15 mouse cellular contexts compared by ENCODE assay signal in the genomic region with DNA sequence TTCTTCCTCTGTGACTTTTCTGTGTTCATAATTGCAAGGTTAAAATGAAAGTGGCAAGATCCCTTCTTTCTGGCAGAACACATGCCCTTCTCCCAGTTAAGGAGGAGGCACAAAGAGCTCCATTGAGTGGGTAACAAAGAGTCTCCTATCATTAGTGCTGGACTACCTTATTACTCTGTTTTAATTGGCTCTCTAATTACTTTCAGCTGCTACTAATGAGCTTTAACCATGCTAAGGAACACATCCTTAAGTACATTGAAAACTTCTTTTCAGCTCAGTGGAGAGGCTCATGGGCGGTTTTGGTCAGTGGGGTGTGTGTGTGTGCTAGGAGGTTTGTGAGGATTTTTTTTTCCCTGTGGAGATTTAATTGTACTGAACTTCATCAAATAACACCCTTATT.
DNase-seq lines count a peak whose midpoint lies in the region; ATAC-seq and TF ChIP-seq lines count a peak whose summit lies in the region.
"Had no signal": no experiment of that assay in that cellular context is flagged by ENCODE, and none has a peak within 500 bp of the region (broad histone marks: within the 10 kb centered on the region; RNA-seq: fewer than 3 reads in every experiment).

No protein-coding gene starts in this region.

- H3K4me2 ChIP-seq in hindbrain, embryonic 15.5 days: no peak overlapping the region
- H3K4me2 ChIP-seq in forebrain, embryonic 13.5 days: no peak overlapping the region
- no peak overlapping the region for H3K4me2 ChIP-seq in limb, embryonic 13.5 days (replicated peaks)
- H3K4me2 ChIP-seq: heart, embryonic 12.5 days; kidney, embryonic 15.5 days had no signal

- no peak overlapping the region for H3K9ac ChIP-seq in hindbrain, embryonic 15.5 days
- no peak overlapping the region for H3K9ac ChIP-seq in forebrain, embryonic 13.5 days
- H3K9ac ChIP-seq in limb, embryonic 13.5 days: no peak overlapping the region
- H3K9ac ChIP-seq: heart, embryonic 12.5 days; kidney, embryonic 15.5 days; liver, embryonic 14.5 days had no signal

- no peak overlapping the region for H3K4me3 ChIP-seq in hindbrain, embryonic 15.5 days
- H3K4me3 ChIP-seq in hindbrain, embryonic 10.5 days: no peak overlapping the region
- no peak overlapping the region for H3K4me3 ChIP-seq in forebrain, embryonic 13.5 days
- H3K4me3 ChIP-seq in limb, embryonic 13.5 days: no peak overlapping the region
- H3K4me3 ChIP-seq: heart, embryonic 12.5 days; kidney, embryonic 15.5 days; midbrain, embryonic 10.5 days had no signal

- H3K27me3 ChIP-seq in hindbrain, embryonic 15.5 days: no peaks in the 10 kb centered on the region
- peaks cover 4% of the 10 kb centered on the region; the same call in 1 of the 2 replicates for H3K27me3 ChIP-seq in hindbrain, embryonic 10.5 days (ENCODE audit: insufficient read depth, poor library complexity, severe bottlenecking)
- peaks cover 35% of the 10 kb centered on the region for H3K27me3 ChIP-seq in forebrain, embryonic 13.5 days
- H3K27me3 ChIP-seq in limb, embryonic 13.5 days: no peaks in the 10 kb centered on the region
- H3K27me3 ChIP-seq: kidney, embryonic 15.5 days had no signal

- no peak for DNase-seq in hindbrain, embryonic 10.5 days (ENCODE audit: low spot score)
- DNase-seq in brain, embryonic 14.5 days (ENCODE audit: low read depth): peak; percentile 95
- DNase-seq in right cerebral cortex, adult 2 months (ENCODE audit: low spot score in 2 of 2): no peak
- DNase-seq in right cerebral cortex, postnatal 10 days (ENCODE audit: low spot score in 2 of 2): no peak
- DNase-seq: adrenal gland, postnatal 36 days; cerebellum, adult 11-12 months; gastrocnemius, postnatal 25 days; lung, postnatal 14 days had no signal

- TF ChIP-seq POLR2A in brain, embryonic 14.5 days (IDR thresholded peaks at IDR 0.05; ENCODE audit: borderline replicate concordance, extremely low read depth, insufficient read depth, insufficient read length, poor library complexity, severe bottlenecking): no peak

- H3K36me3 ChIP-seq in hindbrain, embryonic 15.5 days: no peaks in the 10 kb centered on the region
- no peaks in the 10 kb centered on the region for H3K36me3 ChIP-seq in hindbrain, embryonic 10.5 days
- no peaks in the 10 kb centered on the region for H3K36me3 ChIP-seq in forebrain, embryonic 13.5 days (ENCODE audit: poor library complexity, severe bottlenecking)
- no peaks in the 10 kb centered on the region for H3K36me3 ChIP-seq in limb, embryonic 13.5 days
- H3K36me3 ChIP-seq: heart, embryonic 12.5 days; kidney, embryonic 15.5 days; midbrain, embryonic 10.5 days had no signal

- no peaks in the 10 kb centered on the region for H3K9me3 ChIP-seq in hindbrain, embryonic 15.5 days
- H3K9me3 ChIP-seq in hindbrain, embryonic 10.5 days: no peaks in the 10 kb centered on the region
- no peaks in the 10 kb centered on the region for H3K9me3 ChIP-seq in forebrain, embryonic 13.5 days (replicated peaks)
- H3K9me3 ChIP-seq in limb, embryonic 13.5 days: no peaks in the 10 kb centered on the region
- H3K9me3 ChIP-seq: heart, embryonic 12.5 days; kidney, embryonic 15.5 days; midbrain, embryonic 10.5 days had no signal

- TF ChIP-seq CTCF in brain, embryonic 14.5 days (IDR thresholded peaks at IDR 0.05; ENCODE audit: borderline replicate concordance, extremely low read depth, insufficient read depth, insufficient read length): no peak

- ATAC-seq in hindbrain, embryonic 15.5 days (ENCODE audit: low FRiP score, low read depth): peak; percentile 59; the same call in 1 of the 2 replicates
- ATAC-seq in forebrain, embryonic 13.5 days: peak; percentile 96
- ATAC-seq in limb, embryonic 13.5 days (ENCODE audit: low FRiP score, low read depth): peak; percentile 57

- 0 out of 2 replicates have a peak, but pooled peaks cover 3% of the 10 kb centered on the region for H3K4me1 ChIP-seq in hindbrain, embryonic 15.5 days (replicated peaks)
- H3K4me1 ChIP-seq in hindbrain, embryonic 10.5 days (replicated peaks): 0 out of 2 replicates have a peak, but pooled peaks cover 5% of the 10 kb centered on the region
- peaks cover 39% of the 10 kb centered on the region for H3K4me1 ChIP-seq in forebrain, embryonic 13.5 days
- peaks cover 21% of the 10 kb centered on the region for H3K4me1 ChIP-seq in limb, embryonic 13.5 days
- H3K4me1 ChIP-seq: heart, embryonic 12.5 days; kidney, embryonic 15.5 days had no signal

- WGBS in hindbrain, embryonic 15.5 days: 66% methylated on average over 1 of the region's 1 CpGs
- WGBS in hindbrain, embryonic 10.5 days: 69% methylated on average over 1 of the region's 1 CpGs
- WGBS in forebrain, embryonic 13.5 days: 6% methylated on average over 1 of the region's 1 CpGs
- 55% methylated on average over 1 of the region's 1 CpGs for WGBS in limb, embryonic 13.5 days

- H3K27ac ChIP-seq in hindbrain, embryonic 15.5 days (replicated peaks): no peak overlapping the region
- H3K27ac ChIP-seq in hindbrain, embryonic 10.5 days: no peak overlapping the region
- peak overlapping the region; percentile 65 for H3K27ac ChIP-seq in forebrain, embryonic 13.5 days
- H3K27ac ChIP-seq in limb, embryonic 13.5 days: peak overlapping the region; percentile 48; the same call in 1 of the 2 replicates
- H3K27ac ChIP-seq: kidney, embryonic 15.5 days; liver, embryonic 14.5 days; midbrain, embryonic 10.5 days had no signal

Comparison
In these comparisons a context has a peak if more than half of its experiments do, and no peak if none do; other contexts are left out.
1. H3K27ac ChIP-seq: peak in forebrain, embryonic 13.5 days (single experiment) and limb, embryonic 13.5 days (single experiment); none in hindbrain, embryonic 15.5 days (single experiment) and hindbrain, embryonic 10.5 days (single experiment).
2. Peak in every context shown above with its lines, with median percentiles within 50 percentile points of each other: ATAC-seq.